Mouse (Mus musculus) MEL (cell line): Measurements from ENCODE around the gene Cpeb2. TPM values are rescaled to one million over a fixed set of nuclear protein-coding genes. Genes with fewer than 3 reads are reported as not detected.

Source experiments
- DNase-seq: peaks from one replicate; pipeline ENCODE4 v3.0.0; 2011; ENCODE audit warnings: low read depth, low spot score
- H3K27ac ChIP-seq: 2 replicates; pipeline ENCODE4 v1.5.1; 2012; ENCODE audit warnings: low read depth, mild to moderate bottlenecking, control low read depth, low read length, moderate library complexity; ENCODE audit not compliant: control insufficient read depth
- H3K27me3 ChIP-seq, 2 experiments: fragments of 150-350 bp in 1 of 2; sonication (generic) in 1 of 2; 2 replicates each; pipeline ENCODE4 v1.6.1; 2012; ENCODE audit warnings: low read length in 2 of 2, mild to moderate bottlenecking in 2 of 2, improper control_type of control experiment in 1 of 2, moderate library complexity in 1 of 2; ENCODE audit not compliant: insufficient read depth in 2 of 2, control insufficient read depth in 1 of 2
- H3K36me3 ChIP-seq, 2 experiments: 2 replicates each; pipeline ENCODE4 v1.6.1; 2012 to 2014; ENCODE audit warnings: low read length in 2 of 2, improper control_type of control experiment in 1 of 2, inconsistent platforms in 1 of 2, mild to moderate bottlenecking in 1 of 2; ENCODE audit not compliant: insufficient read depth in 2 of 2, control insufficient read depth in 1 of 2
- H3K4me1 ChIP-seq, 2 experiments: fragments of 150-350 bp in 1 of 2; sonication (generic) in 1 of 2; 2 replicates each; pipeline ENCODE4 v1.6.1; 2012; ENCODE audit warnings: low read length in 2 of 2, improper control_type of control experiment in 1 of 2, mild to moderate bottlenecking in 1 of 2; ENCODE audit not compliant: insufficient read depth in 2 of 2, control insufficient read depth in 1 of 2
- H3K4me3 ChIP-seq, 2 experiments: fragments of 150-350 bp in 1 of 2; sonication (generic) in 1 of 2; 2 replicates each; pipeline ENCODE4 v1.5.1; 2012; ENCODE audit warnings: low read depth in 2 of 2, low read length in 2 of 2, mild to moderate bottlenecking in 2 of 2, moderate library complexity in 2 of 2, control low read depth in 1 of 2, improper control_type of control experiment in 1 of 2; ENCODE audit not compliant: control insufficient read depth in 1 of 2, insufficient read depth in 1 of 2
- H3K79me2 ChIP-seq: 2 replicates; pipeline ENCODE4 v1.6.1; 2012; ENCODE audit warnings: mild to moderate bottlenecking, low read length, moderate library complexity; ENCODE audit not compliant: control insufficient read depth, poor library complexity, insufficient read depth
- H3K9ac ChIP-seq: 2 replicates; pipeline ENCODE4 v1.6.1; 2012; ENCODE audit warnings: low read depth, mild to moderate bottlenecking, control low read depth, low read length, moderate library complexity; ENCODE audit not compliant: control insufficient read depth, poor library complexity, severe bottlenecking
- H3K9me3 ChIP-seq: fragments of 150-350 bp; sonication (generic); replicated peaks from 2 replicates; pipeline ENCODE4 v1.6.1; 2012; ENCODE audit warnings: mild to moderate bottlenecking, low read length, improper control_type of control experiment, moderate library complexity; ENCODE audit not compliant: insufficient read depth
- BHLHE40 ChIP-seq: IDR thresholded peaks from 2 replicates; pipeline ENCODE4 v1.6.1; 2012; ENCODE audit warnings: low read depth, mild to moderate bottlenecking, inconsistent platforms, low read length, improper control_type of control experiment, borderline replicate concordance
- CHD2 ChIP-seq: IDR thresholded peaks from 2 replicates; pipeline ENCODE4 v1.6.1; 2011; ENCODE audit warnings: low read length, improper control_type of control experiment
- CTCF ChIP-seq, 3 experiments: IDR thresholded peaks in 2 of 3; conservative IDR thresholded peaks in 1 of 3; 2 replicates each; pipeline ENCODE4 v1.5.1; 2011 to 2012; ENCODE audit warnings: low read length in 3 of 3, low read depth in 2 of 3, mild to moderate bottlenecking in 2 of 3, improper control_type of control experiment in 1 of 3, inconsistent platforms in 1 of 3, mixed read lengths in 1 of 3, moderate library complexity in 1 of 3; ENCODE audit not compliant: control insufficient read depth in 1 of 3, insufficient read depth in 1 of 3, poor library complexity in 1 of 3, severe bottlenecking in 1 of 3
- E2F4 ChIP-seq: IDR thresholded peaks from 2 replicates; pipeline ENCODE4 v1.6.1; 2011; ENCODE audit warnings: low read depth, low read length, improper control_type of control experiment, borderline replicate concordance
- ELF1 ChIP-seq: IDR thresholded peaks from 2 replicates; pipeline ENCODE4 v1.6.1; 2014; ENCODE audit warnings: low read depth, mild to moderate bottlenecking, inconsistent platforms, low read length, improper control_type of control experiment, moderate library complexity
- EP300 ChIP-seq, 2 experiments: IDR thresholded peaks; 2 replicates each; pipeline ENCODE4 v1.6.1; 2011; ENCODE audit warnings: improper control_type of control experiment in 2 of 2, low read length in 2 of 2, low read depth in 1 of 2, mild to moderate bottlenecking in 1 of 2
- GABPA ChIP-seq: IDR thresholded peaks from 2 replicates; pipeline ENCODE4 v1.6.1; 2012; ENCODE audit warnings: low read depth, mild to moderate bottlenecking, inconsistent platforms, low read length, improper control_type of control experiment, moderate library complexity
- GATA1 ChIP-seq: IDR thresholded peaks from 2 replicates; pipeline ENCODE4 v1.6.1; 2011; ENCODE audit warnings: low read depth, low read length, improper control_type of control experiment
- HCFC1 ChIP-seq: IDR thresholded peaks from 2 replicates; pipeline ENCODE4 v1.6.1; 2012; ENCODE audit warnings: low read depth, mild to moderate bottlenecking, inconsistent platforms, low read length, improper control_type of control experiment, moderate library complexity
- JUND ChIP-seq: IDR thresholded peaks from 2 replicates; pipeline ENCODE4 v1.6.1; 2011; ENCODE audit warnings: low read depth, mild to moderate bottlenecking, improper control_type of control experiment, low read length
- MAFK ChIP-seq: IDR thresholded peaks from 2 replicates; pipeline ENCODE4 v1.6.1; 2011; ENCODE audit warnings: low read depth, mild to moderate bottlenecking, low read length, improper control_type of control experiment, borderline replicate concordance
- MAZ ChIP-seq: IDR thresholded peaks from 2 replicates; pipeline ENCODE4 v1.6.1; 2012; ENCODE audit warnings: low read depth, mild to moderate bottlenecking, inconsistent platforms, low read length, improper control_type of control experiment
- MYB ChIP-seq: IDR thresholded peaks from 2 replicates; pipeline ENCODE4 v1.6.1; 2011; ENCODE audit warnings: mild to moderate bottlenecking, low read depth, low read length, improper control_type of control experiment
- MYC ChIP-seq: IDR thresholded peaks from 2 replicates; pipeline ENCODE4 v1.6.1; 2011; ENCODE audit warnings: low read depth, mild to moderate bottlenecking, low read length, improper control_type of control experiment, moderate library complexity
- NRF1 ChIP-seq: IDR thresholded peaks from 2 replicates; pipeline ENCODE4 v1.6.1; 2014; ENCODE audit warnings: low read depth, mild to moderate bottlenecking, inconsistent platforms, low read length, improper control_type of control experiment, moderate library complexity; ENCODE audit not compliant: poor library complexity, insufficient read depth, severe bottlenecking
- POLR2A ChIP-seq, 2 experiments: IDR thresholded peaks; 2 replicates each; pipeline ENCODE4 v1.6.1; 2011 to 2012; ENCODE audit warnings: low read length in 2 of 2, mild to moderate bottlenecking in 2 of 2, control low read depth in 1 of 2, improper control_type of control experiment in 1 of 2, low read depth in 1 of 2, moderate library complexity in 1 of 2; ENCODE audit not compliant: control insufficient read depth in 1 of 2, insufficient read depth in 1 of 2, poor library complexity in 1 of 2
- POLR2AphosphoS2 ChIP-seq: IDR thresholded peaks from 2 replicates; pipeline ENCODE4 v1.6.1; 2011; ENCODE audit warnings: low read length, improper control_type of control experiment
- RAD21 ChIP-seq: IDR thresholded peaks from 2 replicates; pipeline ENCODE4 v1.6.1; 2011; ENCODE audit warnings: mild to moderate bottlenecking, low read depth, low read length, improper control_type of control experiment
- SMC3 ChIP-seq: IDR thresholded peaks from 2 replicates; pipeline ENCODE4 v1.6.1; 2011; ENCODE audit warnings: low read depth, low read length, improper control_type of control experiment
- TAL1 ChIP-seq: IDR thresholded peaks from 2 replicates; pipeline ENCODE4 v1.6.1; 2012; ENCODE audit warnings: mild to moderate bottlenecking, inconsistent platforms, low read length, moderate library complexity, mixed read lengths
- TBP ChIP-seq: IDR thresholded peaks from 2 replicates; pipeline ENCODE4 v1.8.0; 2011; ENCODE audit warnings: low read depth, low read length, improper control_type of control experiment
- TCF12 ChIP-seq: IDR thresholded peaks from 2 replicates; pipeline ENCODE4 v1.6.1; 2014; ENCODE audit warnings: low read depth, mild to moderate bottlenecking, inconsistent platforms, low read length, improper control_type of control experiment, moderate library complexity
- UBTF ChIP-seq: IDR thresholded peaks from 2 replicates; pipeline ENCODE4 v1.6.1; 2012; ENCODE audit warnings: low read depth, mild to moderate bottlenecking, inconsistent platforms, low read length, improper control_type of control experiment, moderate library complexity, borderline replicate concordance; ENCODE audit not compliant: insufficient read depth
- USF1 ChIP-seq: IDR thresholded peaks from 2 replicates; pipeline ENCODE4 v1.6.1; 2014; ENCODE audit warnings: low read depth, mild to moderate bottlenecking, inconsistent platforms, low read length, improper control_type of control experiment, moderate library complexity
- ZC3H11A ChIP-seq: IDR thresholded peaks from 2 replicates; pipeline ENCODE4 v1.6.1; 2012; ENCODE audit warnings: low read depth, mild to moderate bottlenecking, inconsistent platforms, low read length, improper control_type of control experiment
- ZKSCAN1 ChIP-seq: IDR thresholded peaks from 2 replicates; pipeline ENCODE4 v1.6.1; 2012; ENCODE audit warnings: low read depth, mild to moderate bottlenecking, inconsistent platforms, low read length, improper control_type of control experiment, moderate library complexity
- ZNF384 ChIP-seq: IDR thresholded peaks from 2 replicates; pipeline ENCODE4 v1.6.1; 2012; ENCODE audit warnings: low read depth, mild to moderate bottlenecking, inconsistent platforms, low read length, improper control_type of control experiment
- polyA plus RNA-seq, 2 experiments: library from polyadenylated mRNA; stranded (reverse) in 1 of 2; unstranded in 1 of 2; fragments of >175 nt in 1 of 2; fragments of >200 nt in 1 of 2; gene quantifications; 2 replicates each; pipeline versions ENCODE4 v1.2.1 to v1.2.4; 2012; ENCODE audit warnings: low replicate concordance in 2 of 2, low read depth in 1 of 2; ENCODE audit not compliant: insufficient read length in 2 of 2, insufficient read depth in 1 of 2, missing spikeins in 1 of 2
- total RNA-seq: library from RNA; depleted of rRNA; stranded (reverse); fragments of 300-350 nt; gene quantifications from 2 replicates; pipeline ENCODE4 v1.2.3, GENCODE M21; 2012

The Cpeb2 gene
- total and polyA plus RNA-seq, 3 experiments: 0.69 to 2.0 TPM; not detected in 1

DNA sequence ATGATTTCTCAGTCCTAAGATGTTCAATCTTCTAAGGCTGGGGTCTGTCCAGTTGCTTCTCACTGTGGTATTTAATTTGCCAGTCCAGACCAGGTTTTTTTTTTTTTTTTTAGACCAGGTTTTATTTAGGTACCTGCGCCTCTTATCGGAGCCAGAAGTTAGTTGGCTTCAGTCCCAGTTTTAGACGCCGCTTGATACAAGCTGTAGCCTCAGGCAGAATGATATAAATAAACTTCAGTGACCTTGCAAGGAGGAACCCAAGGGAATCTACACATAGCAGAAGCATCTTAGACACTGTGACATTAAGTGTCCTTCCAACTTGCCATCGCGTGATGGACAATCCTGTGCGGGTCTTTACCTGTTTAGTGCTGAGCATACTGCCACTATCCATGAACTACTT is 64.5 kb downstream of the Cpeb2 start (continued):
- TF ChIP-seq NRF1: no peak
- no peak for TF ChIP-seq JUND
- TF ChIP-seq ZKSCAN1: no peak
- no peak for TF ChIP-seq MYC
- TF ChIP-seq EP300 (IDR thresholded peaks at IDR 0.05; ENCODE audit: low read depth in 1 of 2, low read length in 2 of 2): peak; percentile 64 to 69
- no peak for TF ChIP-seq BHLHE40
- no peak for TF ChIP-seq RAD21
- TF ChIP-seq POLR2A (IDR thresholded peaks at IDR 0.05; ENCODE audit: control insufficient read depth in 1 of 2, insufficient read depth in 1 of 2, low read depth in 1 of 2, low read length in 2 of 2, poor library complexity in 1 of 2): no peak
- no peak for TF ChIP-seq SMC3
- TF ChIP-seq TCF12: peak; percentile 81
- no peak for TF ChIP-seq CHD2
- TF ChIP-seq MYB: no peak

GRCm38 (mm10) chr5:43298975-43299374 is 66.0 kb downstream of the Cpeb2 start:
- Histone ChIP-seq H3K4me1 (peaks cover 4 to 13% of the 10 kb centered on the region in 2 experiments; a peak in 3 of 4 replicates), H3K9me3 (no peaks in the 10 kb centered on the region), H3K4me3 (no peak overlapping the region), H3K27me3 (no peaks in the 10 kb centered on the region; a peak in 1 of 4 replicates), H3K27ac (no peak overlapping the region), H3K9ac (no peak overlapping the region), H3K79me2 (no peaks in the 10 kb centered on the region), H3K36me3 (peaks cover 0 to 8% of the 10 kb centered on the region in 2 experiments; a peak in 2 of 4 replicates)
- TF ChIP-seq ZNF384 (no peak), GATA1 (no peak), CHD2 (no peak)
- no peak for DNase-seq

GRCm38 (mm10) chr5:43300076-43300475 is 67.1 kb downstream of the Cpeb2 start:
- no peak for TF ChIP-seq POLR2A (IDR thresholded peaks at IDR 0.05; ENCODE audit: control insufficient read depth in 1 of 2, insufficient read depth in 1 of 2, low read depth in 1 of 2, low read length in 2 of 2, poor library complexity in 1 of 2)
- no peak for TF ChIP-seq TCF12
- no peak for TF ChIP-seq USF1
- no peak for TF ChIP-seq ELF1
- TF ChIP-seq MAZ: no peak
- TF ChIP-seq MYC: no peak
- TF ChIP-seq ZKSCAN1: no peak
- no peak for TF ChIP-seq POLR2AphosphoS2
- TF ChIP-seq TBP: no peak
- TF ChIP-seq CTCF (IDR thresholded peaks at IDR 0.05 in 2 of 3, conservative IDR thresholded peaks at IDR 0.05 in 1 of 3; ENCODE audit: control insufficient read depth in 1 of 3, insufficient read depth in 1 of 3, low read depth in 2 of 3, low read length in 3 of 3, poor library complexity in 1 of 3, severe bottlenecking in 1 of 3): no peak
- no peak for TF ChIP-seq E2F4
- no peak for TF ChIP-seq BHLHE40
- no peak for TF ChIP-seq TAL1
- no peak for TF ChIP-seq UBTF
- no peak for TF ChIP-seq MYB
- no peak for TF ChIP-seq ZC3H11A
- TF ChIP-seq CHD2: no peak
- no peak for TF ChIP-seq HCFC1
- no peak for TF ChIP-seq MAFK
- no peak for TF ChIP-seq GABPA
- TF ChIP-seq, all 39 proteins: peak for 0
- Histone ChIP-seq H3K9ac (no peak overlapping the region), H3K4me3 (no peak overlapping the region), H3K9me3 (no peaks in the 10 kb centered on the region), H3K36me3 (peaks cover 0 to 8% of the 10 kb centered on the region in 2 experiments; a peak in 2 of 4 replicates), H3K79me2 (no peaks in the 10 kb centered on the region), H3K27me3 (no peaks in the 10 kb centered on the region; a peak in 1 of 4 replicates), H3K4me1 (peaks cover 4 to 13% of the 10 kb centered on the region in 2 experiments; a peak in 3 of 4 replicates), H3K27ac (no peak overlapping the region)
- DNase-seq: no peak
